Mouse (Mus musculus): Measurements from ENCODE around the gene Gm17677.

DNA sequence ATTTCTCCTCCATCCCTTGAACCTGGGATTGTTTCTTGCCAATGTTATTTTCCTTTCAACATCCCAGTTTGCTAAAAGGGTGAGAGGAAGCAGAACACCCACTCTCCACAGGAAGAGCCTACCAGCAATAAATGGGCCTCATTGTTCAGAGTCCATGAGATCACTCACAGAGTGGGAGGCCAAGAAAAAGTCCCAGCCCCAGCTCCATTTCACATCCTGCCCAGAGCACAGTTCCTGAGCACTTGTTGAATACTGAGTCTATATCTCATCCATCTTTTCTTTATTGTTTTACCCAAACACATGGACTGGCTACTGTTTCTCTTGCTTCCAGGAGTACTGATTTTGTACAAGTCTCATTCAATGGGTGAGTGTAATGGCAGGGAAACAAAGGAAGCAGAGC is at the start of gene Gm17677:
- TF ChIP-seq POLR2A (IDR thresholded peaks at IDR 0.05; ENCODE audit: borderline replicate concordance, extremely low read depth, insufficient read depth, insufficient read length, poor library complexity, severe bottlenecking) (no peak), CTCF (IDR thresholded peaks at IDR 0.05; ENCODE audit: borderline replicate concordance, extremely low read depth, insufficient read depth, insufficient read length) (no peak)

All from brain, embryonic 14.5 days (tissue).